Mouse (Mus musculus) right cerebral cortex, postnatal 10 days (tissue): ENCODE measurements around the gene Adcy5.
A peak's percentile ranks its signal among the peaks of the same experiment; 100 is the strongest.

Experiments
- DNase-seq, 2 experiments: peaks; one replicate each; pipeline ENCODE4 v3.0.0; 2021; ENCODE audit warnings: low spot score in 2 of 2

Gene Adcy5

DNA sequence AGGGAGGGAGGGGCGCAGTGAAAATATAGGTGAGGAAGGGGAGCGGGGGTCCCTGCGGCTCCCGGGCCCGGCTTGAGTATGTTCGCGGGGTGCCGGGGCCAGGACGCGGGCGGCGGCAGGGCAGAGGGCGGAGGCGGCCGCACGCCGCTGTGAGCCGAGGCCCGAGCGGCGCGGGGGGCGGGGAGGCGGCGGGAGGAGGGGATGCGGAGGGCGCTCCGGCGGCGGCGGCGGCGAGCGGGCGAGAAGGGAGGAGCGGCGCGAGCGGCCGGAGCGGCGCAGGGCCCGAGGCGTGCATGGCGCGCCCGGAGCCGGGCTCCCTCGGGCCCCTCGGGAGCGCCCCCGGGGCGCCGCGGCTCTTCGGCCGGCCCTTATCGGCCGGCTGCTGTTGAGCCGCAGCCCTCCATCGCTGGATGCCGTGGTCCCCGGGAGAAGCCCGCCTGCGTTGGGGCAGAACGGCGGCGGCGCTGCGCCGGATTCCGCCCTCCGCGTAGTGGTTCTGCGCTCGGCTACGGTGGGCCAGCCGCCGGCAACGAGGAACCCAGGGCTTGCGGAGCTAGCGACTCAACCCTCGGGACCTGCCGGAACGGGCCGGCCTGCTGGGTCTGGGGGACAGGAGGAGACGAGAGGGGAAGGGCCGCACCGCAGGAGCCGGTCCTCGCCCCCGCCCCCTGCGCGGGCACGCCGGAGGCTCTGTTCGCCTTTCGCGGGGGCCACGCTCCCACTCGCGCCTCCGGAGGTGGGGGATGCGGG lies at the start of gene Adcy5:
Adcy5 (plus strand) TSS at position 237 of the 750 bp plus-strand sequence.
- DNase-seq: peak; percentile 64 to 66

- DNase-seq: no peak
Measured at GRCm38 (mm10) chr16:35107985-35108384, 46.7 kb upstream of the Adcy5 start.

- DNase-seq: peak in 1 of 2 experiments; percentile 43
Measured at GRCm38 (mm10) chr16:35109156-35109555, 45.5 kb upstream of the Adcy5 start.

DNA sequence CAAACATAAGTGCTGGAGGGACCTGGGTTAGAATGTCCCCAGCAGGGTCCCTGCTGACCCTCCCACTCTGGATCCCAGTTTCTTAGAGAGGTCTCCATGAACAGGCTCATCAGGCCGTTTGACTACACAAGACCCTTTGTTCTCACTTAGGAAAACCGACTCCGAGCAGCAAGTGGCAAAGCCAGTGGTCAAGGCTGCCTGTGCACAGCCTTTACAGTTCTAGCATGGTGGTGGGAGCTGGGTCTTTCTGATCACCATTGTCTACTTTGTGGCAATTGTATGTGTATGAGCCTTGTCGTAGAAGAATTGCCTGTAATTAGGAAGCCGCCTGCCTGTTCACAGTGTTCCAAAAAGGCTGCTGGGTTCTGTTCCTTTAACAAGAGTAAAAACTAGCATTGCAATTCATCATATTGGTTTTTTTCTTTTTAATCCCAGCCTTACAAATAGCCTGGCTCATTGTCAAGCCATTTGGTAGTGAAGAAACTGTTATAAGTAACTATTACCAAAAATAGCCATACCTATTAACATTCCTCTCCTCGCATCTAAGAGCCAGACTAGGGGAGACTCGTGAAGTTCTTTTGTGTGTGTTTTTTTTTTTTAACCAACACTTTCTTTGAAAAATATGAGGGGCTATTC lies 44.9 kb upstream of the Adcy5 start:
- no peak for DNase-seq

DNA sequence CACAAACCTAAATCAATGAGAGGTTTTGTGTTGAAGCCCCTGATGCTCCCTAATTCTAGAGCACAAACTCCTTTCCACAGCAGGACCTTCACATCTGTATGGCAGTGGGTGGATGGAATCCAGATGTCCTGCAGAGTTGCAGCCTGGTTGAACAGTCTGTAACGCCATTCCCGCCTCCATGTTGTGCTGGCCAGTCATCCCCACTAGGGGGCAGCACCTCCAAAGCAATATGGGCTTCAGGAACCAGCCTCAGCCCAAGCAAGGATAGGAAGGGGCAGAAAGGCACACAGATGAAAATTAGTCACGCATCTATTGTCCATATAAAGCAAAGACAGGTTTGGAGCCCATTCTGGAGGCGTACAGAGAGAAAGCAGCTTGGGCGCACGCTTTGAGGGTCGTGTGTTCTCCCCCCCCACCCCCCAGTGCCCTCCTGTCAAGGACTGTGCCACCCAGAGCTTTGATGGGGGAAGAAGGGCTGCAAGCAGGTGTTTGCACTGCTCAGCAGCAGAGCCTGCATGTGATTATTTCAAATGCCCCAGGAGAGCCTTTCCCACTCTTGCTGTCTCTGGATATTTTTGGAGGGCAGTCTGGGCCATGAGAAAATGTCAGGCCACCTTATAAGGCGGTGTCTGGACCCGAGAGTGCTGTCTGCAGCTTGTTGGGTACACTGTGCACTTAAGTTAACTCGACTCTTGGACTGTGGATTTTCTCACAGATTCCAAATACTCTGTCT lies 44.1 kb upstream of the Adcy5 start:
- DNase-seq: peak; percentile 86 to 91

DNA sequence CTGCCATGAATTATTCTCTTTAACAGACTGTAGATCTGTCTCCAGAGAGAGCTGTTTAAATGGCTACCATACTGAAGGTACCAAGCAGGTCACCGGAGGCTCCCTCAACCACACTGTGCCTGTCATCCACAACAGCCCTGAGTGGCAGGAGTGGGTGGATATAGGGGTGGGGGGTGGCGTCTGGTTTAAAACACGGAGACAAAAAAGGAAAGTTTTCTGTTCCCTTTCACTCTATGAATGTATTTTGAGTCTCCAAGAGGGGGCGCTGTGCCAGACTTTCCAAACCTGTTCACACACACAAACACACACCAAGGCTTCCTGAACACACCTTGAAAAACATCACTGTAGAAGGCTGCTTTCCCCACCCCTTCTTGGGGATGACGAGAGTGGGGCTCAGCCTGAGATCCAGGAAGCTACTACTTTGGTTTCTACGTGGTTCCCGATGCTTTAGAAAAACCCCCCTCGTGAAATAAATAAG lies 43.5 kb upstream of the Adcy5 start:
- peak; percentile 69 to 73 for DNase-seq

GRCm38 (mm10) chr16:35113496-35113895 lies 41.2 kb upstream of the Adcy5 start:
- no peak for DNase-seq

DNA sequence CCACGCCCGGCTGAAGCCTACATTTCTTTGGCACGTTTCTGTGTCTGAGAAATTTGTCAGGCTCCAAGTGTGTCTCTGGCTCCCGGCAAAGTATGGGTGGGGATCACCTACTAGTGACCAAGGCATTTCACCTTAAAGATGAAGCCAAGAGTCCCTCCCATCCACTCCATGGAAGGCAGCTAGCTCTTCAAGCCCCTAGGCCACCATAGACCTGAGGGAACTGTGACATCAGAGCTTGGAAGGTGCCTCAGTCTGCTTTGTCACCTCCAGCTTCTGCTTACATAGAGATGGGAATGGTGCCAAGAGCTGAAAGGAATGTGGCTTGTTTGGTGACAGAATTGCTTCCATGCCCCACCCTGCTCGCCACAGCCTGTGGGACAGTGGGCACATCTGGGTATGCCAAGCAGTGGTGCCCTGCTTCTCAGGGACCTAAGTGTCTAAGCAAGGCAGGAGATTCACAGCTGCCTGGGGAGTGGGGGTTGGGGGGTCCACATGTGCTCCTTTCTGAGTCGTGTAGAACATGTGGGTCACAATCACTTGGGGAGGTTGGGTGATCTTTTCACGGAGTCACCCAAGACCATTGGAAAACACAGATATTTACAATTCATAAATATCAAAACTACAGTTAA lies 38.2 kb upstream of the Adcy5 start:
- no peak for DNase-seq

- DNase-seq: no peak
Measured at GRCm38 (mm10) chr16:35117436-35117835, 37.2 kb upstream of the Adcy5 start.

GRCm38 (mm10) chr16:35120603-35121002 lies 34.1 kb upstream of the Adcy5 start:
- DNase-seq: no peak

- no peak for DNase-seq
Measured at GRCm38 (mm10) chr16:35127270-35127669, 27.4 kb upstream of the Adcy5 start.

- no peak for DNase-seq
Measured at GRCm38 (mm10) chr16:35130172-35130571, 24.5 kb upstream of the Adcy5 start.

GRCm38 (mm10) chr16:35139416-35139815 lies 15.3 kb upstream of the Adcy5 start:
- no peak for DNase-seq

DNA sequence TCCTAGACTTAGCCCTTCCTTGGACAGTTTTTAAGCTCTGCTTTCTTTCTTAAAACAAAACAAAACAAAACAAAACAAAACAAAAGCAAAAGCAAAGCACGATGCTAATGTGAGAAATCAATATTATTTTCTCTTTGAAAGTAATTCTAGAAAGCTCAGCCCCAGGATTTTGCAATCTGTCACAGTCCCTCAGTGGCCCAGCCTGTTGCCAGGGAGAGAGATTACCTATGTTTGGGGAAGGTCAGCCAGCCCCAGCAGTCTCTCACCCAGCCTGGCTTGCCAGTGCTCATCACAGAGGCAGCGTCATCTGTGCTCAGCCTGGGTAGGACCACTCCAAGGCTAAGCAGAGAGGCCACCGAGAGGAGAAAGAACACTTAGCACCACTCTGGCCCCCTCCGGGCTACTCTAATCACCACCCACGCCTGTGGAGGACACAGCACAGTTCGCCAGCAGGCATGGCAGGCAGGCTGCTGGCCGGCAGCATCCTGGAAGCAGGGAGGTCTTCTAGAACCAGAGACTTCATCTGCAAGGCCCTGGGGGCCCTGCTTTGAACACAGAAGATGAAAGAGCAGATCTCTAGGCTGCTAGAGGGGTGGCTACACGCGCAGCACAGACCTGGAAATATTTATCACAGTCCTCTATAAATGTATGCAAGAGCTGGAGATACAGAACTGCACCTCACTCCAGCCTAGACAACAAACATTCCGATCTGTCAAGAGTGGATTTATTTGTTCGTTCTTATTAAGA lies 14.6 kb upstream of the Adcy5 start:
- DNase-seq: no peak

- DNase-seq: no peak
Measured at GRCm38 (mm10) chr16:35140620-35140975, 14.1 kb upstream of the Adcy5 start.

DNA sequence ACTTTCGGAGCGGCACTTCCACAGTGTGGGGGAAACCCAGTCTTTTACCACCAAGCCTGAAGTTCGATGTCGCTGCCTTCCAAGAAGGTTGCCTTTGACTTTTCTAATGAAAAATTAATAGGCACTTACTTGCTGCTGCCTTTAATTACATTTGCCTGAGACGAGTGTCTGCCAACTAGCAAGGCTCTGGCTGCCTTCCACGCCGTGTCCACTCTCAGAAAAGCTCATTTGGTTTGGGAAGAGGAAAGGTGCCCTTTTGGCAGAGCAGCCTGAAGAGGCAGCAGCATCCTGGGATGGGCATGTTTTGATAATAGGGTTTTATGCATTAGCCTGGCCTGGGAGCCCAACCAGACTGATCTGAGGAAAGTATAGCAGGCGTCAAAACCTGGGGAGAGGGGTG lies 12.8 kb upstream of the Adcy5 start:
- no peak for DNase-seq

DNA sequence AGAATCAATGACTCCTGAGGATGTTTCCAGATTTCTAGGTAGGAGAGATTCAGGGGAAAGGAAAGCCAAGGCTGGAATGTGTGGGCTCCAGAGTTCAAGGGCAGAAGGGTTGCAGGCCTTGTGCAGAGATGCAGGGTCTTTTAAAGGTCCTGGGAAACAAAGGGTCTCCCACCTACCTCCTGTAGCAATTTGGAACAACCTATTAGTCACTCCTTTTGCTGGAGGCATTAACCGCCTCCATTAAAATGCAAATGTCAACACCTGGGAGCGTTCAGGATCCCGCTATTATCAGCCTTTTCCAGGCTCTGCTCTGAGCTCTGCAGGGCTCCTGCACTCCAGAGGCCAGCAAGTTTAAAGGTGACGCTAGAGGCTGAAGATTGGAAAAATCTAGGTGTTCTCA lies 8.5 kb upstream of the Adcy5 start:
- no peak for DNase-seq

DNA sequence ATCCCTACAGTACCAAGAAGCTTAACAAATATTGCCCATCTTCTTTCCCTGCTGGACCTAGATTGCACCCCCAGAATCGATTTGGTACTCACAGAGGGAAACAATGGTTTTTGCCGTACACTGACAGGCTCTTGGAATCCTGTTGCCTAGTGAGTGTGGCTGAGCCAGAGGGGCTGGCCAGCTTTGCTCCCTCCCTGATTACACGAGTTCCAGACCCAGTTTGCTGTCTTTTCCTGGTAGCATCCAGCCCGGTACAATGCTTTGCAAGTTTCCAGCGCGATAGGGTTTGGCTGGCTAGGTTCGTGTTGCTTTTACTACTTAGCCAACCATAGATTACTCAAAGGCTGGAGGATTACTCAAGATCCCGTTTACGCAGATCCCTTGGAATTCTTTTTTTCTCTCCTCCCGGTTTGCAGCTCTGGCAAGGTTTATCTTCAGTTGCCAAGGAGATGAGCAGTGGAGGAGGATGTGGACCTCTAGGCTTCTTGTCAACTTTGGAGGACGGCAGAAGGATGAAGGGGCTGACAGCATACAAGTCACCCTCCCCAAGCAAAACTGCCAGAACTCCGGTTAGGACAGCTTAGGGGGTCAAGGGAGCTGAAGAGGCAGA lies 1.4 kb upstream of the Adcy5 start:
- no peak for DNase-seq

GRCm38 (mm10) chr16:35154245-35154640 lies 434 bp upstream of the Adcy5 start:
- DNase-seq: peak; percentile 84 to 87

- DNase-seq: peak; percentile 68 to 76
Measured at GRCm38 (mm10) chr16:35155391-35156305, 971 bp downstream of the Adcy5 start.
